Mouse (Mus musculus): ENCODE results near the gene Lrrc57. TPM values are rescaled to one million over a fixed set of nuclear protein-coding genes. Genes with fewer than 3 reads are reported as not detected.

The Lrrc57 gene
- total RNA-seq, 2 experiments from 2014 or later, result 11.5 to 13.9 TPM

Other genes with a start within 250 kb of the Lrrc57 start
- gene Ganc, start 205.6 kb downstream of the Lrrc57 start, total RNA-seq (2021), result 10 to 100 TPM; 19.9 to 22.1 TPM
- gene Tmem87a, start 205.4 kb downstream of the Lrrc57 start, total RNA-seq (2021), result 10 to 100 TPM; 31.8 to 38.7 TPM
- gene Capn3, start 153.5 kb downstream of the Lrrc57 start, total RNA-seq (2021), result 10 to 100 TPM; 79.3 to 83.4 TPM
- gene Zfp106, start 45.7 kb downstream of the Lrrc57 start, total RNA-seq (2021), result 100 to 1,000 TPM; 170 to 171 TPM
- 10 to 100 TPM; 52.0 to 64.4 TPM for gene Snap23, start 41.8 kb downstream of the Lrrc57 start, total RNA-seq (2021)
- 10 to 100 TPM; 10.9 to 11.0 TPM for gene Haus2, start 137 bp downstream of the Lrrc57 start, total RNA-seq (2021)
- gene Stard9, start 19.6 kb upstream of the Lrrc57 start, total RNA-seq (2021), result 10 to 100 TPM; 25.6 to 30.7 TPM
- 10 to 100 TPM; 11.0 to 13.1 TPM for gene Cdan1, start 240.6 kb upstream of the Lrrc57 start, total RNA-seq (2021)
- 10 to 100 TPM; 17.1 to 17.4 TPM for gene Ttbk2, start 241.1 kb upstream of the Lrrc57 start, total RNA-seq (2021)

Data from gastrocnemius, postnatal 4 days (tissue).